Mouse (Mus musculus): Measurements from ENCODE around the gene Map3k5.

The Map3k5 gene

GRCm38 (mm10) chr10:19994469-19995450, 60.5 kb downstream of the Map3k5 start:
- peaks cover 11% of the 10 kb centered on the region; the same call in 1 of the 2 replicates for H3K4me1 ChIP-seq (replicated peaks; ENCODE audit: low read depth, low read length)
- no peaks in the 10 kb centered on the region for H3K36me3 ChIP-seq (ENCODE audit: insufficient read depth, low read length)
- H3K27me3 ChIP-seq (ENCODE audit: insufficient read depth, low read length) = no peaks in the 10 kb centered on the region
- peaks cover 7% of the 10 kb centered on the region; the same call in 1 of the 2 replicates for H3K9me3 ChIP-seq (ENCODE audit: low read length)
- H3K4me3 ChIP-seq (replicated peaks; ENCODE audit: low read length) = no peak overlapping the region
- no peak for TF ChIP-seq POU5F1 (IDR thresholded peaks at IDR 0.05; ENCODE audit: borderline replicate concordance, low read length)
- TF ChIP-seq NANOG (IDR thresholded peaks at IDR 0.05; ENCODE audit: borderline replicate concordance, low read length) = no peak
- no peak for TF ChIP-seq CTCF (conservative IDR thresholded peaks at IDR 0.05; ENCODE audit: low read length)

GRCm38 (mm10) chr10:19996151-19996550, 61.9 kb downstream of the Map3k5 start:
- no peaks in the 10 kb centered on the region for H3K36me3 ChIP-seq (ENCODE audit: insufficient read depth, low read length)

DNA sequence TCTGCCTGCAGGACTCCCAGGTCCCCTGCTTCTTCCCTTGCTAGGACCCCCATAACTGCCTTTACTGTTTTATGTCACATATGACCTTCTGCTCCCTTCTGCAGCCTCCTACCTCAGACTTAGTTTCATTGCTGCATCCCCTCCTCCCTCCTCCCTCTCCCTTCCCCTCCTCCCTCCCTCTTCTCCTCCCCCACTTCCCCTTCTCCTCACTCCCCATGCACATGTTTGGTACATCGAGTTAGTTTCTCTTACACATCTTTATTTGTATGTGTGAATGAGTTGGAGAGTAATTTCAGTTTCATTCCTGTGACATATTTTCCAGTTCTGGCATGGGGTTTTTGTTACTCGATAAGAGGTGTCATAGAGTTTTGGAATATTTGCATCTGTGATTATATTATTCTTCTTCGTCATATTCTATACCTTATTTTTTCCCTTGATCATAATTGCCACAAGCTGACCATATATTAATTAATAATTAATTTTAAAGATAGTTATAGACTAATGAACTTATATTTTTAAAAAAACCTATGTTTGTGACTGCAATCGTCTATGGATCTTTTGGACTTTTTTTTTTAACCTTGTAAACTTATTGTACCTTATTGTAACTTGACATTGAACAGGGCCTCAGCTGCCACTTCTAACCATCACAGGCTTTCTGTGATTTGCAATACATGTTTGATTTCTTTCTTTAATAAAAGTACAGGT, 65.6 kb downstream of the Map3k5 start:
- TF ChIP-seq NANOG (IDR thresholded peaks at IDR 0.05; ENCODE audit: borderline replicate concordance, low read length) = no peak
- no peak for TF ChIP-seq CTCF (conservative IDR thresholded peaks at IDR 0.05; ENCODE audit: low read length)
- TF ChIP-seq POU5F1 (IDR thresholded peaks at IDR 0.05; ENCODE audit: borderline replicate concordance, low read length) = no peak
- Histone ChIP-seq H3K9me3 (ENCODE audit: low read length) (peaks cover 7% of the 10 kb centered on the region; the same call in 1 of the 2 replicates), H3K4me3 (replicated peaks; ENCODE audit: low read length) (no peak overlapping the region), H3K4me1 (replicated peaks; ENCODE audit: low read depth, low read length) (peaks cover 9% of the 10 kb centered on the region; the same call in 1 of the 2 replicates), H3K36me3 (ENCODE audit: insufficient read depth, low read length) (no peaks in the 10 kb centered on the region), H3K27me3 (ENCODE audit: insufficient read depth, low read length) (no peaks in the 10 kb centered on the region)

More at GRCm38 (mm10) chr10:19996151-19996550, 61.9 kb downstream of the Map3k5 start:
- Histone ChIP-seq H3K4me3 (replicated peaks; ENCODE audit: low read length) (no peak overlapping the region), H3K27me3 (ENCODE audit: insufficient read depth, low read length) (no peaks in the 10 kb centered on the region), H3K4me1 (replicated peaks; ENCODE audit: low read depth, low read length) (peaks cover 11% of the 10 kb centered on the region), H3K9me3 (ENCODE audit: low read length) (peaks cover 7% of the 10 kb centered on the region; the same call in 1 of the 2 replicates)
- TF ChIP-seq CTCF (conservative IDR thresholded peaks at IDR 0.05; ENCODE audit: low read length) (no peak), POU5F1 (IDR thresholded peaks at IDR 0.05; ENCODE audit: borderline replicate concordance, low read length) (no peak), NANOG (IDR thresholded peaks at IDR 0.05; ENCODE audit: borderline replicate concordance, low read length) (no peak)

GRCm38 (mm10) chr10:20000408-20000770, 66.1 kb downstream of the Map3k5 start:
- Histone ChIP-seq H3K36me3 (ENCODE audit: insufficient read depth, low read length) (no peaks in the 10 kb centered on the region), H3K4me3 (replicated peaks; ENCODE audit: low read length) (no peak overlapping the region), H3K9me3 (ENCODE audit: low read length) (peaks cover 7% of the 10 kb centered on the region; the same call in 1 of the 2 replicates), H3K4me1 (replicated peaks; ENCODE audit: low read depth, low read length) (peaks cover 7% of the 10 kb centered on the region; the same call in 1 of the 2 replicates), H3K27me3 (ENCODE audit: insufficient read depth, low read length) (no peaks in the 10 kb centered on the region)
- no peak for TF ChIP-seq NANOG (IDR thresholded peaks at IDR 0.05; ENCODE audit: borderline replicate concordance, low read length)
- TF ChIP-seq CTCF (conservative IDR thresholded peaks at IDR 0.05; ENCODE audit: low read length) = no peak
- TF ChIP-seq POU5F1 (IDR thresholded peaks at IDR 0.05; ENCODE audit: borderline replicate concordance, low read length) = no peak

- Histone ChIP-seq H3K36me3 (ENCODE audit: insufficient read depth, low read length) (no peaks in the 10 kb centered on the region), H3K4me1 (replicated peaks; ENCODE audit: low read depth, low read length) (peaks cover 7% of the 10 kb centered on the region; the same call in 1 of the 2 replicates), H3K27me3 (ENCODE audit: insufficient read depth, low read length) (no peaks in the 10 kb centered on the region), H3K4me3 (replicated peaks; ENCODE audit: low read length) (no peak overlapping the region), H3K9me3 (ENCODE audit: low read length) (peaks cover 20% of the 10 kb centered on the region; the same call in 1 of the 2 replicates)
- TF ChIP-seq POU5F1 (IDR thresholded peaks at IDR 0.05; ENCODE audit: borderline replicate concordance, low read length) (no peak), CTCF (conservative IDR thresholded peaks at IDR 0.05; ENCODE audit: low read length) (no peak), NANOG (IDR thresholded peaks at IDR 0.05; ENCODE audit: borderline replicate concordance, low read length) (no peak)
These were observed 67.7 kb downstream of the Map3k5 start for GRCm38 (mm10) chr10:20001990-20002389.

- Histone ChIP-seq H3K9me3 (ENCODE audit: low read length) (peaks cover 21% of the 10 kb centered on the region), H3K4me3 (replicated peaks; ENCODE audit: low read length) (no peak overlapping the region), H3K36me3 (ENCODE audit: insufficient read depth, low read length) (no peaks in the 10 kb centered on the region), H3K27me3 (ENCODE audit: insufficient read depth, low read length) (no peaks in the 10 kb centered on the region), H3K4me1 (replicated peaks; ENCODE audit: low read depth, low read length) (peaks cover 7% of the 10 kb centered on the region; the same call in 1 of the 2 replicates)
- no peak for TF ChIP-seq POU5F1 (IDR thresholded peaks at IDR 0.05; ENCODE audit: borderline replicate concordance, low read length)
- no peak for TF ChIP-seq NANOG (IDR thresholded peaks at IDR 0.05; ENCODE audit: borderline replicate concordance, low read length)
- TF ChIP-seq CTCF (conservative IDR thresholded peaks at IDR 0.05; ENCODE audit: low read length) = no peak
These were observed 68.7 kb downstream of the Map3k5 start for GRCm38 (mm10) chr10:20003006-20003405.

DNA sequence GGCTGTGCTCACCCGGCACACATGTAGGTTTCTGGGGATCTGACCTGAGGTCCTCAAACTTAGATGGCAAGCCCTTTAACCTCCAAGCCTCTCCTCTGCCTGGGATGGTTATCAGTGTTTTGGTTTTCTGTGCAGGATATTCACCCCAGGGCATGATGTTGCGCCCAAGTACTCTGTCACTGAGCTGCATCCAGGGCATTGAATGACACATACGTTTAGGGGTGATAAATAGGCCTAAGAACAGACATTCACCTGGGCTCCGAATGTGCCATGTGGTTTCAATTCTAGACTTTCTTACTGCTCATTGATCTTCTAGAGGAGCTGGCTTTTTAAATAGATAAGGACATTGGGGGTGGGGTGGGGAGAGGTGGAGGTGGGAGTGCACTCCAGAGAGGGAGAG, 70.5 kb downstream of the Map3k5 start:
- Histone ChIP-seq H3K27me3 (ENCODE audit: insufficient read depth, low read length) (no peaks in the 10 kb centered on the region), H3K4me1 (replicated peaks; ENCODE audit: low read depth, low read length) (peaks cover 2% of the 10 kb centered on the region; the same call in 1 of the 2 replicates), H3K36me3 (ENCODE audit: insufficient read depth, low read length) (no peaks in the 10 kb centered on the region; the same call in 1 of the 2 replicates), H3K9me3 (ENCODE audit: low read length) (peaks cover 39% of the 10 kb centered on the region), H3K4me3 (replicated peaks; ENCODE audit: low read length) (no peak overlapping the region)
- TF ChIP-seq POU5F1 (IDR thresholded peaks at IDR 0.05; ENCODE audit: borderline replicate concordance, low read length) (no peak), NANOG (IDR thresholded peaks at IDR 0.05; ENCODE audit: borderline replicate concordance, low read length) (no peak), CTCF (conservative IDR thresholded peaks at IDR 0.05; ENCODE audit: low read length) (no peak)

DNA sequence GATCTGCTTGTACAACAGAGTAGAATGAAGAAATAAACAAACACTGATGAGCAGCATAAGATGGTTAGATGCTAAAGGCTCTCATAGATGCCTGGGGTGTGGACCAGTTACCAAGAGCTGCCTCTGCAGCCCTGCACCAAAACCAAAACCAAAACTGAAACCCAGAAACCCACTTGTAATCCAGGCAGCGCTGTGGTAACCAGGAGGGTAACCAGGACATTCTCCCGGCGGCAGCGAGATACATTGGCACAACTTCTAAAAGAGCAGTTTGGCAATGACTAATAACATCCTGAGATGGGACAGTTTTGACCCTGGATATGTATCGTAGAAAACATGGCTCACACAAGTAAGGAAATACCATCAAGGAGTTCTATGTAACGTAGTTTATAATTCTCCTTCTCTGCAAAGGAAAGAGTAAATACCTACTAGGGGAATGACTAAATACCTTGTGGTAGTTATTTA, 71.2 kb downstream of the Map3k5 start:
- H3K27me3 ChIP-seq (ENCODE audit: insufficient read depth, low read length) = no peaks in the 10 kb centered on the region
- no peak for TF ChIP-seq POU5F1 (IDR thresholded peaks at IDR 0.05; ENCODE audit: borderline replicate concordance, low read length)
- TF ChIP-seq NANOG (IDR thresholded peaks at IDR 0.05; ENCODE audit: borderline replicate concordance, low read length) = no peak
- no peak for TF ChIP-seq CTCF (conservative IDR thresholded peaks at IDR 0.05; ENCODE audit: low read length)
- peaks cover 2% of the 10 kb centered on the region; the same call in 1 of the 2 replicates for H3K4me1 ChIP-seq (replicated peaks; ENCODE audit: low read depth, low read length)
- no peaks in the 10 kb centered on the region; the same call in 1 of the 2 replicates for H3K36me3 ChIP-seq (ENCODE audit: insufficient read depth, low read length)
- no peak overlapping the region for H3K4me3 ChIP-seq (replicated peaks; ENCODE audit: low read length)
- peaks cover 46% of the 10 kb centered on the region for H3K9me3 ChIP-seq (ENCODE audit: low read length)
